Mouse (Mus musculus): ENCODE data around the gene Vps41.

GRCm38 (mm10) chr13:18841019-18841418, 123.9 kb downstream of the Vps41 start:
- TF ChIP-seq CTCF (IDR thresholded peaks at IDR 0.05; ENCODE audit: extremely low read depth, insufficient read depth, insufficient read length, insufficient replicate concordance) (no peak), POLR2A (IDR thresholded peaks at IDR 0.05; ENCODE audit: low read depth, low read length) (no peak)
